Mouse (Mus musculus) CD4-positive, CD25-positive, alpha-beta regulatory T cell, adult 2 months (primary cell): ENCODE data around the gene Mfsd7a.
"Not testable (repeated sequence)": the region's sequence is repeated elsewhere in the genome, so short reads cannot be mapped to it uniquely, and the experiment has no call there.

Source experiments
- DNase-seq: peaks from one replicate; pipeline ENCODE4 v3.0.0-alpha.2; 2012; ENCODE audit warnings: low read depth, low spot score

Mfsd7a gene

GRCm38 (mm10) chr5:108448785-108449668 is at the start of gene Mfsd7a:
Gene Mfsd7a, minus strand, starts transcription at chr5:108448891.
- DNase-seq, result no peak

DNA sequence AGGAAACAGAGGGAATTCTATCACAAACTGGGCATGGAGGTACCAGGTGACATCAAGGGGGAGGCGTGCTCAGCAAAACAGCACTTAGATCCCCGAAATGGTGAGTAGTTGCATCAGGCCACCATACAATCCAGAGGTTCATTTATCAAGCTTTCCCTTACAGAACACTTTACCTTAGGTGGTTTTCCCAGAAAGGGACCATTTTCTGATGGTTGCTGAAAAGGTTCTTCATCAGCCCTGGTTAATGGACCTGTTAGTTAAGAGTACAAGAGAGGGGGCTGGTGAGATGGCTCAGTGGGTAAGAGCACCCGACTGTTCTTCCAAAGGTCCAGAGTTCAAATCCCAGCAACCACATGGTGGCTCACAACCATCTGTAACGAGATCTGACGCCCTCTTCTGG is 37.5 kb upstream of the Mfsd7a start:
- DNase-seq, result not testable (repeated sequence)

DNA sequence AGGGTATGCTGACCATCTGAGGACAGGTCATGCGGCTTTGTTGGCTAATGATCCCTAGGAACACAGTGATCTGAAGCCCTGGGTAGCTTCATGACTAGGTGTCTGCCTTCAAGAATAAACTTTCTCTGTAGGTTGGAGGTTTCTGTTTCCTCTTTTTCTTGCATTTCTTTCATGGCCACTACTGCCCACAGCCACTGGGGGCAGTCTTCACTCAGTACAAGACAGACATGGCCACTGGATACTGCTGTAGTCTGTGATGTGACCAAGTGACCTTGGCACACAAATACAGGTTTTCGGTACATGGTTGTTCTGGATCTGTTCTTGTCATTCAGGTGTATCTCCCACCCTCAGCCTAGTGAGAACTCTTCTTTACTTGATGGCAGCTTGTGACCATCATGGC is 36.5 kb upstream of the Mfsd7a start:
- DNase-seq, result peak; percentile 60

DNA sequence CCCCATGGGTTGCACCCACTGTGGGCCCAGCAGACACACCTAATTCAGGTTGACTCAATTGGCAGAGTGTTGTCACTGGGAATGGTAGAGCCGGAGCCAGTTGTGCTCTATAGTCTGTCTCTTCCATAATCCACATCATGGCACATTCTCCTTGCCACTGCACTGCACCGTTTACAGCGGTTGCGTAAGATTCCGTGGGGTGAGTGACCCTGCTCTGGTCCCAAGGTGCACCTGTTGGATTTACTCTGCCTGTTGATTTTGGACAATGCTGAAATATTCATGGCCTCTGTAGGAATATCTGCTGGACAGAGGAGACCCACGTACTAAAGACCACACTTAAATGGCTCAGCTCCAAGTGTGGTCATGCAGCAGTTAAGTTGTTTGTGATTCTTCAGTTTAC is 34.3 kb upstream of the Mfsd7a start:
- DNase-seq, result no peak

GRCm38 (mm10) chr5:108475977-108476376 is 27.3 kb upstream of the Mfsd7a start:
- no peak for DNase-seq

DNA sequence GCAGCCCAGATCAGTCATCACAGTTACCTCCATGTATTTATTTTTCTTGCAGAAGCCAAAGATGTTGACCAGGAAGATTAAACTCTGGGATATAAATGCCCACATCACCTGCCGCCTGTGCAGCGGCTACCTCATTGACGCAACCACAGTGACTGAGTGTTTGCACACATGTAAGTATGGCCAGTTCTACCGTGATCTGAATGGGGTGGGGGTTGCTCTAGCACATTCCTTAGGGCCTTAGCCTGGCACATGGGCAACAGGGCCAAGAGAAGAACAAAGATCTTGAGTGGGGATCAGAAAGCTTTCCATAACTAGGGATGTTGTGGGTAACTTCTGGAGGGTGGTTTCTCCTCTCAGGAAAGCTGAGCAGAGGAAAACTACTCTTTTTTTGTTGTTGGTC is 25.0 kb upstream of the Mfsd7a start:
- DNase-seq, result no peak

DNA sequence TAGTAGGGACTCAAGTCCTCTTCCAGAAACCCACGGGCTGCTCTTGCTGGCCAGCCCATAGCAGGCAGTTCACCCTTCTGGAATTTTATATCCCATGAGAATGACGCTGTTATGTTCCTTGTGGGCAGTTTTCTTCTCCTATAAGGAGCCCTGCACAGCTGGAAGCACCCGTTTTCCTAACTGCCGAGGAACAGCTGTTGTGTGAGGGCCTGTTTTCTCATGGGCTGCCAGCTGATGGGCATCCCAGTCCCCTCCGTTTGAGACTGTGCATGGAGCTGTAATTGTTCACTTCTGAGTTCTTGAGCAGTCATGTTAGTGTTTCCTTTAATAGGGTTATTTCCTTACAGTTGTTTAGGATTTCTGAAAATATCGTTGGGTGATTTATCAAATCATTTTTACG is 20.9 kb upstream of the Mfsd7a start:
- DNase-seq, result no peak

DNA sequence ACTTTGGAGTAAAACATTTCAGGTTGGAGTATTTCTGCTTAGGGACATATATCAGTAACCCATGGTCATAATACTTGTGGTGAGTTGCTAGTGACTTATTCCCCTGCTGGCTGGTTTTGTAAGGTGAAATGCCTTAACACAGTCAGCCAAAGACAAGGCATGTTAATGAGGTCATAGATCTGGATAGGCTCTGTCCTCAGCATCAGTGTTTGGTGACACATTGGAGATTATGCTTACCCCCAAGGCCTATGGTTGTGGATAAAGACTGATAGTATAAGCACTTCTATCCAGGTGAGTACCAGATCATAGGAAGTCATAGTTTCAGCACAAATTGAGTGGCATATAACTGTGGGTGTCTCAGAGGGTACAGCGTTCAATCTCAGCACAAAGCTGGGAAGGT is 18.0 kb upstream of the Mfsd7a start:
- DNase-seq, result no peak

DNA sequence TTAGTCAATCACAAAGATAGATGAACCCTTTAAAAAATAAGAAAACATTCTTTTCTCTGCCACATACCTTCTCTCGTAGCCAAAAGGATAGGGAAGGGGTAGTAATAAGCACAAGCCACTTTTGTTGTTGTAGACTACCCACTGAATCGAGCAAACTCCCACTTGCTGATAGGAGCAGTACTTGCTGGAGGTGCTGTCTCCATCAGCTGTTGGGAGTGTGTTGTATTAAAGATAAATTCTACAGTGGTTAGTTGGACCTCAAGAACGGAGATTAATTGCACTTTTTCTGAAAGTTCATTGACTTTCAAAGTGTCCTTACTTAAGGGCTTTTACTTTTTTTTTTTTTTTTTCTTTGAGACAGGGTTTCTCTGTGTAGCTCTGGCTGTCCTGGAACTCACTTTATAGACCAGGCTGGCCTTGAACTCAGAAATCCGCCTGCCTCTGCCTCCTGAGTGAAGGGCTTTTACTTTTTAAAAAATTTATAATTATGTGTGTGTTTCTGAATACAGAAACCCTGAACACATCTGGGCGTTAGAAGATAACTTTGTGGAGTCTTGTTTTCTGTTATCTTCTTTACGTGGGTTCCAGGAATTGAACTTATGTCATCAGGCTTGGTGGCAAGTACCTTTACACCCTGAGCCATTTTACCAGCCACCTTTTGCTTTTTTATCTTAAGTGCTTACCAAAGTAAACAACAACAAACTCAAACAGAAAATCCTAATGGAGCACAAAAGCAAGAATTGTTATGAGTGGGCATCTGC is 16.6 kb upstream of the Mfsd7a start:
- DNase-seq, result no peak

DNA sequence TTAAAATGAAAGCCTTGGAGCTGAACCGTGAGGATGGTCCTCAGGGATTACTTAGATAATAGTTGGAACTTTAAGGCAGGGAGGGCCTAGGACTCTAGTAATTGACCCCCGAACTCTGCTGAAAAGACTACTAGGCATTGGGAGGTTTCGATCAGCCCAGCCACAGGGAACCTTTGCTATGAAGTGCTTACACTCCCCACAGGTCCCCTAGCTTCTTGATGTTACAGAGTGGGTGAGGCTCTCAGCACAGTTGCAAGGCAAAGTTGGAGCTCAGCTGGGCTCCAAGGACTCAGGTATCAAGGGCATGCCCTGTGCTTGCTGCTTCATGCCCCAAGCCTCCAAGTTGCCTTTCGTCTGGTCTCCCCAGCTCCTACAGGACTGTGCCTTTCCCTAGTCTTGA is 13.8 kb upstream of the Mfsd7a start:
- DNase-seq, result peak; percentile 19

DNA sequence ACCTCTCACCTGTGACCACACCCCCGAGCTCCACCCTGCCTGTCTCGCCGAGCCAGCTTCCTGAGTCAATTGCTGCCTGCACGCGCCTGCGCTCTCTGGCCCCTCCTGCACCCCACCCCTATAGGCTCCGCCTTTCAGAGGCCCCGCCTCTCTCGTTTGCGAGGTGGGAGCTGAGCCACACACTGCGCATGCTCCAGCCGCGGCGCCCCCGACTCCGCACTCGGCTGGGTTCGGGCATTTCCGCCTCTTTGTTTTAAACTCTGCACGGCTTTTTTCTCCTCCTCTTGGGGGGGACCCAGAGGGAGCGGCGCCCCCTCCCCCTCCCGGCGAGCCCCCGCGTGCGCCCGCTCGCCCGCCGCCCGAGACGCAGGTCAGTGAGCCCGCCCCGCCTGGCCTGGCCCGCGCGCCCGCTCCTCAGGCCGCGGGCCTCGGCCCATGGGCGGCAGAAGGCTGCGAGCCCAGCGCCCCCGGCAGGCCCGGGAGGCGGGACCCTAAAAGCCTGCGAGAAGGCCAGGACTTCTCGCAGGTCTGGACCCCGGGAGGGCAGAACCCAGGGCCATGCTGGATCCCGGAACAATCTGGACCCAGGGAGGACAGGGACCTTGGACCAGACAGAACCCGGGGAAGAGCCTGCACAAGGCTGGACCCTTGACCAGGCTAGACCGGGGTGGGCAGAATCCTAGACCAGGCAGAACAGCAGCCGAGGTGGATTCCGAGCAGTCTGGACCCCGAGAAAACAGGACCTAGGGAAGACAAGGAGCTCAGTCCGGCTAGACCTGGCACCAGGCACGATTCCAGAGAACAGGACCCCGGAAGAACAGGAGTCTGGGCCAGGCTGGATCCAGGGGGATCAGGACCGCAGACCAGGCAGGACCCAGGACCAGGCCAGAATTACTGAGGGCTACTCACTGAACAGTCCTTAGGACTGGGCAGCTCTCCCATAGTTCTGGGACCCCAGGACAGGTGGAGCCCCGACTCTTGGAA is 12.7 kb upstream of the Mfsd7a start, which contains the start of gene Pcgf3:
Gene Pcgf3, plus strand, starts transcription at position 151 of the 984 bp plus-strand sequence.
- peak; percentile 98 for DNase-seq

GRCm38 (mm10) chr5:108460461-108460860 is 11.8 kb upstream of the Mfsd7a start:
- no peak for DNase-seq

GRCm38 (mm10) chr5:108458706-108459105 is 10.0 kb upstream of the Mfsd7a start:
- no peak for DNase-seq

- DNase-seq, result no peak
Observed at GRCm38 (mm10) chr5:108454094-108454493, 5.4 kb upstream of the Mfsd7a start.

DNA sequence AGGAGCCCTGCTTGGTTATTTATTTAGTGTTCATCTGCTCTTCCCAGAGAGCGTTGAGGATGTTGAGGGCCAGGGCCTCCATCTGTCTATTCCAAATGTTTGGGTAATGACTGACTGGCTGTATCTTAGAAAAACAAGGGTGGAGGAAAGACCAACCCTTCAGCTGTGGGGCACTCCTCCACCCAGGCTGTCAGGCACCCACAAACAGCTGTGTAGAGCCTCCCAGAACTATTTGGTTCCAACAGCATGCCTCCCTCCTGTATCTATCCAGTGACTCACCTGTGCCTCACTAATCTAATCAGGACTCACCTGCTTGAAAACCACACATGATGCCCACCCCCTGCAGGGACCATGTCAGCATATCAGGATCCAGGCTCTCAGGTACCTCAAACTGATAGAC is 3.7 kb upstream of the Mfsd7a start:
- no peak for DNase-seq

GRCm38 (mm10) chr5:108451611-108452010 is 2.9 kb upstream of the Mfsd7a start:
- DNase-seq, result no peak

DNA sequence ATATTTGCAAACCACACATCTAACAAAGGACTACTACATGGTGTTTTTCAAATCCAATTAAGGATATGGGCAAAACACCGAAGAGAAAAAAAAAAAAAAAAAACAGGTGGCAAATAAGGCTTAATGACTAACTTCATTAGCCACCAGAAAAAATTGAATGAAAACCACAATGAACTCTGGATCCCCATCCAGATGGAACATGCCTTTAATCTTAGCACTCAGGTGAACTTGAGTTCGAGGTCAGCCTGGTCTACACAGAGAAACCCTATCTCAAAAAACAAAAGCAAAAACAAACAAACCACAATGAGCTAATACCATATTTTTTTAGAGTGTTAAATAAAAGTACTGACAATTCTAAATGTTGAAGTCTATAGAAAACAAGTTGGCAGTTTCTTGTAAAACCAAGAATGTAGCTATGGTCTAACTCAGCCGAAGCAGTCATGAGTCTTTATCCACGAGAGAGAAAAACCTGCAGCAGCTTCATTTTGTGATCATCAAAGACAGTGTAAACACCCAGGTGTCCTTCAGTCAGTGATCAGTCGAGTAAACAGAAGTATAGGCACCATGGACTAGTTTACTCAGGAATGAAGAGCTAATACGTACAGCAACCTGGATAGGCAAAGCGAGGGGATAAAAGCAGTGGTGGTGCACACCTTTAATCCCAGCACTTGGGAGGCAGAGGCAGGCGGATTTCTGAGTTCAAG is 2.3 kb upstream of the Mfsd7a start:
- no peak for DNase-seq

GRCm38 (mm10) chr5:108447857-108448256 is 834 bp downstream of the Mfsd7a start:
- DNase-seq, result no peak

DNA sequence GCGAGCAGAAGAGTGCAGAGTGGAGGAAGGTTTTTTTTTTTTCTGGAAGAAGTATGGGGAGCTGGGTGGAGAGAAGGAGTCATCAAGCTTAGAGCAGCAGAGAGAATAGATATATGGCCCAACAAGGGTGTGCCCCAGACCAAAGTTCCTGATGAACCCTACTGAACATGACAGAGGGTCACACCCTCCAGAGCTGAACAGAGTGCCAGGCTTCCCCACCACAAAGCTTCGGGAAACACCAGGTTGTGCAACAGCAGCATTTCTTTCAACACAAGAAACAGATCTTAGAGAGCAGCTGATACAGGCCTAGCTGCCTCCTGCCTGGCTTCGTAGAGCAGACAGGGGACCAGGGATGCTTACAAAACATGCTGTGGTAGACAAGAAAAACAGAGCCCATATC is 1.7 kb downstream of the Mfsd7a start:
- DNase-seq, result no peak

GRCm38 (mm10) chr5:108436101-108436500 is 12.6 kb downstream of the Mfsd7a start:
- no peak for DNase-seq
